Mouse (Mus musculus) intestine, postnatal 0 days (tissue): Measurements from ENCODE around the gene Yjefn3. TPM values are rescaled to one million over a fixed set of nuclear protein-coding genes. Genes with fewer than 3 reads are reported as not detected.
"Not testable (repeated sequence)": the region's sequence is repeated elsewhere in the genome, so short reads cannot be mapped to it uniquely, and the experiment has no call there.

ENCODE experiments used
- ATAC-seq: fragments of 200-750 bp; cut with Nextera tagmentation; 2 replicates; pipeline ENCODE4 v1.8.0; 2017; ENCODE audit warnings: mild to moderate bottlenecking, moderate TSS enrichment, moderate library complexity
- H3K27ac ChIP-seq: fragments of 300-500 bp; sonication (generic); 2 replicates; pipeline ENCODE4 v1.5.1; 2014; ENCODE audit warnings: mild to moderate bottlenecking, low read depth, low read length, moderate library complexity
- H3K27me3 ChIP-seq: fragments of 300-500 bp; sonication (generic); replicated peaks from 2 replicates; pipeline ENCODE4 v1.6.1; 2014; ENCODE audit warnings: low read length, mixed read lengths; ENCODE audit not compliant: control insufficient read depth, insufficient read depth
- H3K36me3 ChIP-seq: fragments of 300-500 bp; sonication (generic); 2 replicates; pipeline ENCODE4 v1.6.1; 2014; ENCODE audit warnings: mild to moderate bottlenecking, moderate library complexity; ENCODE audit not compliant: control insufficient read depth, insufficient read depth
- H3K4me1 ChIP-seq: fragments of 300-500 bp; sonication (generic); replicated peaks from 2 replicates; pipeline ENCODE4 v1.6.1; 2014; ENCODE audit warnings: antibody characterized with exemption, low read length, mixed read lengths; ENCODE audit not compliant: control insufficient read depth, insufficient read depth
- H3K4me2 ChIP-seq: fragments of 300-500 bp; sonication (generic); replicated peaks from 2 replicates; pipeline ENCODE4 v1.6.1; 2014; ENCODE audit warnings: low read depth, mild to moderate bottlenecking, moderate library complexity
- H3K4me3 ChIP-seq: fragments of 300-500 bp; sonication (generic); 2 replicates; pipeline ENCODE4 v1.5.1; 2014; ENCODE audit warnings: low read depth, low read length
- H3K9ac ChIP-seq: fragments of 300-500 bp; sonication (generic); 2 replicates; pipeline ENCODE4 v1.6.1; 2014; ENCODE audit warnings: mild to moderate bottlenecking, low read depth, low read length
- H3K9me3 ChIP-seq: fragments of 300-500 bp; sonication (generic); 2 replicates; pipeline ENCODE4 v1.6.1; 2016; ENCODE audit warnings: mixed run types; ENCODE audit not compliant: control insufficient read depth
- CTCF ChIP-seq: sonication (generic); IDR thresholded peaks from 2 replicates; pipeline ENCODE4 v1.5.1; 2016; ENCODE audit warnings: low read depth, mild to moderate bottlenecking, control low read depth, antibody characterized with exemption, moderate library complexity
- WGBS: fragments of 180-500 bp; shearing (Covaris S2); extraction: QIAGEN DNeasy Blood & Tissue Kit; methylation state at CpG from one replicate; pipeline ENCODE4 v1.1.7; 2014; 5-methylcytosine and 5-hydroxymethylcytosine counted together
- polyA plus RNA-seq: library from polyadenylated mRNA; unstranded; fragments of >200 nt; fragmentation: Nextera tagmentation; extraction: Ambion mirVana; gene quantifications from 2 replicates; pipeline ENCODE4 v1.2.1, GENCODE M21; 2015

Yjefn3 gene
- polyA plus RNA-seq: 2.1 and 2.2 TPM in 2 replicates

GRCm38 (mm10) chr8:69902163-69903062 lies at the start of gene Yjefn3, which contains the start of the genes Tssk6 and Ndufa13:
Gene Yjefn3, minus strand, starts transcription at chr8:69902712.
Gene Tssk6, plus strand, starts transcription at chr8:69902184.
Gene Ndufa13, minus strand, starts transcription at chr8:69902558.
- H3K9ac ChIP-seq: peak within 1 kb of the TSS; percentile 67
- H3K27me3 ChIP-seq: no peaks in the 10 kb centered on the region
- peak; percentile 32 for ATAC-seq
- peaks cover 7% of the 10 kb centered on the region; the same call in 1 of the 2 replicates for H3K36me3 ChIP-seq
- H3K4me1 ChIP-seq: peaks cover 3% of the 10 kb centered on the region; the same call in 1 of the 2 replicates
- H3K27ac ChIP-seq: peak within 1 kb of the TSS; percentile 79
- H3K9me3 ChIP-seq: no peaks in the 10 kb centered on the region
- 5% methylated on average over 89 of the region's 89 CpGs for WGBS
- H3K4me2 ChIP-seq: peak within 1 kb of the TSS; percentile 82
- TF ChIP-seq CTCF: peak; percentile 39; the same call in 1 of the 2 replicates
- H3K4me3 ChIP-seq: peak within 1 kb of the TSS; percentile 75

- Histone ChIP-seq H3K4me2 (no peak overlapping the region), H3K36me3 (peaks cover 7% of the 10 kb centered on the region; the same call in 1 of the 2 replicates), H3K4me3 (no peak overlapping the region), H3K4me1 (0 out of 2 replicates have a peak, but pooled peaks cover 2% of the 10 kb centered on the region), H3K9me3 (no peaks in the 10 kb centered on the region), H3K27me3 (no peaks in the 10 kb centered on the region), H3K27ac (peak overlapping the region; percentile 64), H3K9ac (no peak overlapping the region)
- TF ChIP-seq CTCF: no peak
- peak; percentile 81 for ATAC-seq
- WGBS: 50% methylated on average over 2 of the region's 2 CpGs
These were observed 47.8 kb upstream of the Yjefn3 start for GRCm38 (mm10) chr8:69950300-69950699.

- 93% methylated on average over 2 of the region's 3 CpGs for WGBS
- not testable (repeated sequence) for H3K4me2 ChIP-seq, H3K9ac ChIP-seq, H3K36me3 ChIP-seq, H3K27me3 ChIP-seq, H3K27ac ChIP-seq, H3K4me3 ChIP-seq, H3K9me3 ChIP-seq, H3K4me1 ChIP-seq, ATAC-seq
These were observed 40.0 kb upstream of the Yjefn3 start for GRCm38 (mm10) chr8:69942495-69942894.

DNA sequence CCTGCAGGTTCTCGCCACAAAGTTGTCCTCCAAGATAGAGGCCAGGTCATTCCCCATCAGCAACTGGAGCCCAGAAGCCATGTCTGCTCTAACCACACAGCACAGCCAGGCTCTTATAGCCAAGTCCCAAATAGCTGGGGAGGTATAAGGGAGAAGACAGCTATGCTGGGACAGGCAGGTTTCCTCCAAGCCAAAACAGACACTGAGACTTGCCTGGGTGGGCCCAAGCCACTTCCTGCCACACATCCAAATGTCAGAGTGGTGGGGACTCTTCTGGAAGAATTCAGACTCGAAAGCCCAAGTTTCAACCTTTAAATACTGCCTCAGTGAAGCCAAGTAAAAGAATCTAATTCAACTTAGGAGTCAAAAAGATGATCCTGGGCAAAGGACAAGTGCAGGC lies 37.9 kb upstream of the Yjefn3 start:
- WGBS: 85% methylated on average over 2 of the region's 2 CpGs
- H3K4me3 ChIP-seq: no peak overlapping the region
- no peak overlapping the region for H3K9ac ChIP-seq
- TF ChIP-seq CTCF: no peak
- H3K4me1 ChIP-seq: peaks cover 13% of the 10 kb centered on the region
- ATAC-seq: no peak
- no peaks in the 10 kb centered on the region for H3K9me3 ChIP-seq
- H3K36me3 ChIP-seq: peaks cover 3% of the 10 kb centered on the region
- no peak overlapping the region for H3K4me2 ChIP-seq
- H3K27me3 ChIP-seq: no peaks in the 10 kb centered on the region
- H3K27ac ChIP-seq: 0 out of 2 replicates have a peak overlapping the region, but pooled peaks have one; percentile 54

DNA sequence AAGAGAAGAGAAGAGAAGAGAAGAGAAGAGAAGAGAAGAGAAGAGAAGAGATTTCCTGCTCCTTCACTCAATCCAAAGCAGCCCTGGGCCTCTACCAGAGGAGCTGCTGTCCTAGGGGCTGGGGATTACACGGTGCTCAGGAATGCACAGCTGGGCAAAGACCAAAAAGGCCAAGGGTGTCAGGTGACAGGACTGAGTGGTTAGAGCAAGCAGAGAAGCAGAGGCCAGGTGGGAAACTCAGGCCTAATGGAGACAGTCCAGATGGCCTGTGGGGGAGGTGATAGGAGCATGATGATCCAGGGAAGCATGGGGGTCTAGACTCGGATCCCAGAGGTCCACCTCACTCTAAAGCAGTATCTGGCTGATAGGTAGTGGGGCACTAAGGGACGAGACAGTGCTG lies 37.1 kb upstream of the Yjefn3 start:
- no peak overlapping the region for H3K4me3 ChIP-seq
- ATAC-seq: peak; percentile 29; the same call in 1 of the 2 replicates
- H3K4me2 ChIP-seq: no peak overlapping the region
- peaks cover 9% of the 10 kb centered on the region for H3K36me3 ChIP-seq
- peak overlapping the region; percentile 54 for H3K27ac ChIP-seq
- TF ChIP-seq CTCF: no peak
- no peak overlapping the region for H3K9ac ChIP-seq
- no peaks in the 10 kb centered on the region for H3K9me3 ChIP-seq
- H3K4me1 ChIP-seq: peaks cover 13% of the 10 kb centered on the region
- 22% methylated on average over 3 of the region's 3 CpGs for WGBS
- H3K27me3 ChIP-seq: no peaks in the 10 kb centered on the region

GRCm38 (mm10) chr8:69938245-69938982 lies 35.9 kb upstream of the Yjefn3 start:
- Histone ChIP-seq H3K9ac (no peak overlapping the region), H3K4me3 (no peak overlapping the region), H3K4me1 (peaks cover 13% of the 10 kb centered on the region), H3K4me2 (no peak overlapping the region), H3K9me3 (no peaks in the 10 kb centered on the region), H3K27ac (peak overlapping the region; percentile 43), H3K27me3 (no peaks in the 10 kb centered on the region), H3K36me3 (peaks cover 19% of the 10 kb centered on the region)
- TF ChIP-seq CTCF: no peak
- ATAC-seq: no peak
- 49% methylated on average over 6 of the region's 6 CpGs for WGBS
